Mouse (Mus musculus): ENCODE measurements around the gene Calhm2. TPM values are rescaled to one million over a fixed set of nuclear protein-coding genes. Genes with fewer than 3 reads are reported as not detected.

Gene Calhm2
- polyA plus RNA-seq, 1 experiment from 2014 or later = 1.2 TPM

GRCm38 (mm10) chr19:47118634-47119033 lies 19.5 kb downstream of the Calhm2 start:
- H3K27me3 ChIP-seq = no peaks in the 10 kb centered on the region
- 75% methylated on average over 2 of the region's 2 CpGs for WGBS
- H3K4me3 ChIP-seq = no peak overlapping the region
- no peak overlapping the region for H3K9ac ChIP-seq (replicated peaks)
- ATAC-seq (replicated peaks) = no peak
- no peak overlapping the region for H3K27ac ChIP-seq (replicated peaks)
- H3K4me1 ChIP-seq = no peaks in the 10 kb centered on the region
- no peak overlapping the region for H3K4me2 ChIP-seq (replicated peaks)
- H3K36me3 ChIP-seq = peaks cover 62% of the 10 kb centered on the region
- no peaks in the 10 kb centered on the region for H3K9me3 ChIP-seq

- no peaks in the 10 kb centered on the region for H3K4me1 ChIP-seq
- no peak overlapping the region for H3K4me3 ChIP-seq
- H3K9me3 ChIP-seq = no peaks in the 10 kb centered on the region
- H3K9ac ChIP-seq (replicated peaks) = no peak overlapping the region
- no peak overlapping the region for H3K4me2 ChIP-seq (replicated peaks)
- no peak overlapping the region for H3K27ac ChIP-seq (replicated peaks)
- no peak for ATAC-seq (replicated peaks)
- H3K27me3 ChIP-seq = no peaks in the 10 kb centered on the region
- WGBS = 94% methylated on average over 9 of the region's 9 CpGs
- peaks cover 95% of the 10 kb centered on the region for H3K36me3 ChIP-seq
Measured at GRCm38 (mm10) chr19:47104641-47105271, 33.3 kb downstream of the Calhm2 start.

GRCm38 (mm10) chr19:47101080-47101479 lies 37.0 kb downstream of the Calhm2 start:
- H3K4me3 ChIP-seq = no peak overlapping the region
- H3K9me3 ChIP-seq = no peaks in the 10 kb centered on the region
- 95% methylated on average over 5 of the region's 5 CpGs for WGBS

GRCm38 (mm10) chr19:47090550-47091156 lies 47.4 kb downstream of the Calhm2 start, which contains the start of the genes Usmg5 and Pdcd11:
Usmg5 (minus strand) TSS chr19:47090647.
Pdcd11 (plus strand) TSS chr19:47090768.
- Histone ChIP-seq H3K4me1 (peaks cover 30% of the 10 kb centered on the region), H3K36me3 (peaks cover 31% of the 10 kb centered on the region), H3K4me3 (peak within 1 kb of the TSS; percentile 71), H3K9ac (replicated peaks) (peak within 1 kb of the TSS; percentile 93), H3K27ac (replicated peaks) (peak within 1 kb of the TSS; percentile 84), H3K9me3 (no peaks in the 10 kb centered on the region), H3K4me2 (replicated peaks) (peak within 1 kb of the TSS; percentile 77), H3K27me3 (no peaks in the 10 kb centered on the region)
- WGBS = under 1% methylated on average over 56 of the region's 56 CpGs
- ATAC-seq (replicated peaks) = peak; percentile 99

More at GRCm38 (mm10) chr19:47101080-47101479, 37.0 kb downstream of the Calhm2 start:
- no peak overlapping the region for H3K27ac ChIP-seq (replicated peaks)
- H3K9ac ChIP-seq (replicated peaks) = no peak overlapping the region
- H3K27me3 ChIP-seq = no peaks in the 10 kb centered on the region
- no peak overlapping the region for H3K4me2 ChIP-seq (replicated peaks)
- ATAC-seq (replicated peaks) = no peak
- peaks cover 93% of the 10 kb centered on the region for H3K36me3 ChIP-seq
- no peaks in the 10 kb centered on the region for H3K4me1 ChIP-seq

- no peaks in the 10 kb centered on the region for H3K9me3 ChIP-seq
- H3K9ac ChIP-seq (replicated peaks) = peak overlapping the region; percentile 93
- peak overlapping the region; percentile 84 for H3K27ac ChIP-seq (replicated peaks)
- H3K27me3 ChIP-seq = no peaks in the 10 kb centered on the region
- H3K36me3 ChIP-seq = peaks cover 29% of the 10 kb centered on the region
- WGBS = 4% methylated on average over 36 of the region's 36 CpGs
- peaks cover 30% of the 10 kb centered on the region for H3K4me1 ChIP-seq
- ATAC-seq (replicated peaks) = peak; percentile 73
- H3K4me2 ChIP-seq (replicated peaks) = peak overlapping the region; percentile 77
- peak overlapping the region; percentile 71 for H3K4me3 ChIP-seq
Measured at GRCm38 (mm10) chr19:47089718-47090525, 48.2 kb downstream of the Calhm2 start.

- ATAC-seq (replicated peaks) = no peak
- Histone ChIP-seq H3K9ac (replicated peaks) (no peak overlapping the region), H3K36me3 (peaks cover 31% of the 10 kb centered on the region), H3K27ac (replicated peaks) (no peak overlapping the region), H3K4me3 (no peak overlapping the region), H3K27me3 (no peaks in the 10 kb centered on the region), H3K4me1 (peaks cover 30% of the 10 kb centered on the region), H3K9me3 (no peaks in the 10 kb centered on the region), H3K4me2 (replicated peaks) (no peak overlapping the region)
- WGBS = 78% methylated on average over 3 of the region's 3 CpGs
Measured at GRCm38 (mm10) chr19:47088226-47088625, 49.9 kb downstream of the Calhm2 start.

GRCm38 (mm10) chr19:47067924-47068611 lies 70.0 kb downstream of the Calhm2 start:
- peak overlapping the region; percentile 83 for H3K9ac ChIP-seq (replicated peaks)
- H3K9me3 ChIP-seq = no peaks in the 10 kb centered on the region
- under 1% methylated on average over 68 of the region's 72 CpGs for WGBS
- peak overlapping the region; percentile 70 for H3K4me2 ChIP-seq (replicated peaks)
- peak overlapping the region; percentile 92 for H3K4me3 ChIP-seq
- peak; percentile 91 for ATAC-seq (replicated peaks)
- H3K27ac ChIP-seq (replicated peaks) = peak overlapping the region; percentile 91
- H3K4me1 ChIP-seq = peaks cover 17% of the 10 kb centered on the region
- H3K27me3 ChIP-seq = no peaks in the 10 kb centered on the region
- H3K36me3 ChIP-seq = peaks cover 23% of the 10 kb centered on the region

GRCm38 (mm10) chr19:47067096-47067882 lies 70.8 kb downstream of the Calhm2 start, which contains the start of gene Taf5:
Taf5 (plus strand) TSS chr19:47067746.
- Histone ChIP-seq H3K36me3 (peaks cover 15% of the 10 kb centered on the region), H3K4me1 (peaks cover 17% of the 10 kb centered on the region), H3K27ac (replicated peaks) (peak within 1 kb of the TSS; percentile 91), H3K27me3 (no peaks in the 10 kb centered on the region), H3K4me2 (replicated peaks) (peak within 1 kb of the TSS; percentile 70), H3K9me3 (no peaks in the 10 kb centered on the region), H3K9ac (replicated peaks) (peak within 1 kb of the TSS; percentile 83), H3K4me3 (peak within 1 kb of the TSS; percentile 92)
- ATAC-seq (replicated peaks) = peak; percentile 86
- WGBS = 10% methylated on average over 48 of the region's 49 CpGs

- no peak overlapping the region for H3K9ac ChIP-seq (replicated peaks)
- WGBS = 91% methylated on average over 3 of the region's 3 CpGs
Measured at GRCm38 (mm10) chr19:47065860-47066259, 72.2 kb downstream of the Calhm2 start.

GRCm38 (mm10) chr19:47057684-47058083 lies 80.4 kb downstream of the Calhm2 start:
- 61% methylated on average over 1 of the region's 1 CpGs for WGBS
- no peaks in the 10 kb centered on the region for H3K4me1 ChIP-seq
- H3K4me2 ChIP-seq (replicated peaks) = no peak overlapping the region
- no peak overlapping the region for H3K27ac ChIP-seq (replicated peaks)
- H3K4me3 ChIP-seq = no peak overlapping the region
- no peak overlapping the region for H3K9ac ChIP-seq (replicated peaks)
- H3K9me3 ChIP-seq = no peaks in the 10 kb centered on the region
- no peak for ATAC-seq (replicated peaks)
- no peaks in the 10 kb centered on the region for H3K27me3 ChIP-seq
- H3K36me3 ChIP-seq = no peaks in the 10 kb centered on the region

More at GRCm38 (mm10) chr19:47065860-47066259, 72.2 kb downstream of the Calhm2 start:
- Histone ChIP-seq H3K9me3 (no peaks in the 10 kb centered on the region), H3K4me1 (peaks cover 17% of the 10 kb centered on the region), H3K36me3 (peaks cover 1% of the 10 kb centered on the region; the same call in 1 of the 2 replicates), H3K27ac (replicated peaks) (no peak overlapping the region), H3K27me3 (no peaks in the 10 kb centered on the region), H3K4me2 (replicated peaks) (no peak overlapping the region), H3K4me3 (no peak overlapping the region)
- ATAC-seq (replicated peaks) = no peak

Measured in forebrain, embryonic 15.5 days (tissue).